Comparison of ENCODE assay signal across 12 mouse cellular contexts in genomic region chr7:112471316-112471715, GRCm38 (mm10). TPM values are rescaled to one million over a fixed set of nuclear protein-coding genes. Genes with fewer than 3 reads are reported as not detected.
DNase-seq lines count a peak whose midpoint lies in the region; ATAC-seq and TF ChIP-seq lines count a peak whose summit lies in the region.
"Had no signal": no experiment of that assay in that cellular context is flagged by ENCODE, and none has a peak within 500 bp of the region (broad histone marks: within the 10 kb centered on the region; RNA-seq: fewer than 3 reads in every experiment).

No protein-coding gene starts in this region.

- no peaks in the 10 kb centered on the region for H3K27me3 ChIP-seq in heart, embryonic 12.5 days (replicated peaks)
- no peaks in the 10 kb centered on the region for H3K27me3 ChIP-seq in heart, postnatal 0 days (ENCODE audit: control insufficient read depth, insufficient read depth, low read length)
- no peaks in the 10 kb centered on the region for H3K27me3 ChIP-seq in liver, embryonic 11.5 days (replicated peaks; ENCODE audit: control insufficient read depth, insufficient read depth, low read length)

- peaks cover 67% of the 10 kb centered on the region for H3K4me1 ChIP-seq in heart, embryonic 12.5 days (replicated peaks)
- peaks cover 39% of the 10 kb centered on the region for H3K4me1 ChIP-seq in heart, postnatal 0 days (ENCODE audit: control insufficient read depth, insufficient read depth)
- 0 out of 2 replicates have a peak, but pooled peaks cover 7% of the 10 kb centered on the region for H3K4me1 ChIP-seq in liver, embryonic 11.5 days (replicated peaks; ENCODE audit: control insufficient read depth, insufficient read depth, low read length)

- H3K27ac ChIP-seq in heart, embryonic 12.5 days (ENCODE audit: poor library complexity, severe bottlenecking): no peak overlapping the region
- peak overlapping the region; percentile 30; the same call in 1 of the 2 replicates for H3K27ac ChIP-seq in heart, postnatal 0 days (ENCODE audit: low read depth)
- no peak overlapping the region for H3K27ac ChIP-seq in liver, embryonic 11.5 days (ENCODE audit: low read depth, low read length)
- H3K27ac ChIP-seq: layer of hippocampus, adult 2 months; midbrain, embryonic 12.5 days had no signal

- peak; percentile 95 for DNase-seq in heart, adult 11 months
- peak; percentile 38 to 39 for DNase-seq in right cerebral cortex, postnatal 10 days (ENCODE audit: low spot score in 2 of 2)
- no peak for DNase-seq in right cerebral cortex, postnatal 14 days
- DNase-seq in heart, postnatal 0 days (ENCODE audit: low spot score): no peak
- DNase-seq in embryo, embryonic 11 days: no peak
- DNase-seq in liver, embryonic 11.5 days (ENCODE audit: low spot score): no peak

- no peaks in the 10 kb centered on the region for H3K36me3 ChIP-seq in heart, embryonic 12.5 days
- H3K36me3 ChIP-seq in heart, postnatal 0 days (replicated peaks; ENCODE audit: control insufficient read depth, insufficient read depth, low read length): no peaks in the 10 kb centered on the region
- no peaks in the 10 kb centered on the region for H3K36me3 ChIP-seq in liver, embryonic 11.5 days (ENCODE audit: control insufficient read depth, insufficient read depth, low read length)
- H3K36me3 ChIP-seq: midbrain, embryonic 12.5 days had no signal

- no peak for TF ChIP-seq CTCF in heart, postnatal 0 days (IDR thresholded peaks at IDR 0.05; ENCODE audit: low read depth)

- H3K9ac ChIP-seq in heart, embryonic 12.5 days: no peak overlapping the region
- peak overlapping the region; percentile 6; the same call in 1 of the 2 replicates for H3K9ac ChIP-seq in heart, postnatal 0 days (replicated peaks; ENCODE audit: low read depth, low read length)
- H3K9ac ChIP-seq in liver, embryonic 11.5 days (ENCODE audit: low read depth, low read length): no peak overlapping the region
- H3K9ac ChIP-seq: midbrain, embryonic 12.5 days had no signal

- WGBS in heart, embryonic 12.5 days: 64% methylated on average over 7 of the region's 7 CpGs
- WGBS in heart, postnatal 0 days: 46% methylated on average over 7 of the region's 7 CpGs
- WGBS in liver, embryonic 11.5 days: 78% methylated on average over 7 of the region's 7 CpGs

- H3K4me3 ChIP-seq in heart, embryonic 12.5 days: no peak overlapping the region
- H3K4me3 ChIP-seq in heart, postnatal 0 days (ENCODE audit: low read depth, low read length): no peak overlapping the region
- H3K4me3 ChIP-seq in liver, embryonic 11.5 days (ENCODE audit: low read depth, low read length): no peak overlapping the region
- H3K4me3 ChIP-seq: layer of hippocampus, adult 2 months; midbrain, embryonic 12.5 days had no signal

- no peak overlapping the region for H3K4me2 ChIP-seq in heart, embryonic 12.5 days
- H3K4me2 ChIP-seq in heart, postnatal 0 days (ENCODE audit: low read depth, low read length): no peak overlapping the region
- H3K4me2 ChIP-seq in liver, embryonic 11.5 days: no peak overlapping the region
- H3K4me2 ChIP-seq: midbrain, embryonic 12.5 days had no signal

- no peak for ATAC-seq in heart, embryonic 12.5 days (ENCODE audit: insufficient number of reproducible peaks, low FRiP score)
- ATAC-seq in heart, postnatal 0 days (ENCODE audit: insufficient read depth, low read depth): no peak
- no peak for ATAC-seq in cerebellum, adult (ENCODE audit: insufficient number of reproducible peaks, low FRiP score, low TSS enrichment)
- no peak for ATAC-seq in liver, embryonic 11.5 days (replicated peaks; ENCODE audit: low FRiP score)

- no peaks in the 10 kb centered on the region for H3K9me3 ChIP-seq in heart, embryonic 12.5 days (replicated peaks)
- H3K9me3 ChIP-seq in heart, postnatal 0 days (replicated peaks; ENCODE audit: control insufficient read depth, low read length): no peaks in the 10 kb centered on the region
- H3K9me3 ChIP-seq in liver, embryonic 11.5 days (ENCODE audit: control insufficient read depth, low read length): no peaks in the 10 kb centered on the region
- H3K9me3 ChIP-seq: midbrain, embryonic 12.5 days had no signal

- TF ChIP-seq EP300 in heart, postnatal 0 days (IDR thresholded peaks at IDR 0.05; ENCODE audit: low read depth): no peak

RNA-seq across cellular contexts. Expression of gene Parva, which starts 44.0 kb away (rescaled TPM):
- polyA plus RNA-seq in heart, embryonic 12.5 days (2016; fragmentation: Nextera tagmentation; extraction: Ambion mirVana): 101 and 103 TPM in 2 replicates
- 46.7 and 53.0 TPM in 2 replicates for total RNA-seq in heart, postnatal 0 days (2014; rRNA removed; ENCODE audit: low replicate concordance)
- polyA plus RNA-seq in heart, postnatal 0 days (2015; fragmentation: Nextera tagmentation; extraction: Ambion mirVana): 39.7 and 41.6 TPM in 2 replicates
- 24.3 and 28.8 TPM in 2 replicates for polyA plus RNA-seq in liver, embryonic 11.5 days (2014; fragmentation: Nextera tagmentation; extraction: Ambion mirVana)
- total RNA-seq: granulocyte monocyte progenitor cell, adult 5-6 weeks; neutrophil, adult 5-6 weeks had no signal

Comparison
In these comparisons a context has a peak if more than half of its experiments do, and no peak if none do; other contexts are left out.
1. DNase-seq: peak in heart, adult 11 months (single experiment) and right cerebral cortex, postnatal 10 days (2 of 2); none in right cerebral cortex, postnatal 14 days (single experiment), heart, postnatal 0 days (single experiment), embryo, embryonic 11 days (single experiment) and liver, embryonic 11.5 days (single experiment).